Mouse (Mus musculus) ZHBTc4 (cell line): ENCODE measurements at regions not wholly inside any gene's neighbourhood (a gene's known extent, or its start where the extent isn't known, plus 50 kb on each side); places are given as distances from the start of the nearest gene placed in this dataset.
A peak's percentile ranks its signal among the peaks of the same experiment; 100 is the strongest.

Experiments used
- DNase-seq: peaks from one replicate; pipeline ENCODE4 v3.0.0-alpha.2; 2011; ENCODE audit warnings: low read depth, low spot score

DNA sequence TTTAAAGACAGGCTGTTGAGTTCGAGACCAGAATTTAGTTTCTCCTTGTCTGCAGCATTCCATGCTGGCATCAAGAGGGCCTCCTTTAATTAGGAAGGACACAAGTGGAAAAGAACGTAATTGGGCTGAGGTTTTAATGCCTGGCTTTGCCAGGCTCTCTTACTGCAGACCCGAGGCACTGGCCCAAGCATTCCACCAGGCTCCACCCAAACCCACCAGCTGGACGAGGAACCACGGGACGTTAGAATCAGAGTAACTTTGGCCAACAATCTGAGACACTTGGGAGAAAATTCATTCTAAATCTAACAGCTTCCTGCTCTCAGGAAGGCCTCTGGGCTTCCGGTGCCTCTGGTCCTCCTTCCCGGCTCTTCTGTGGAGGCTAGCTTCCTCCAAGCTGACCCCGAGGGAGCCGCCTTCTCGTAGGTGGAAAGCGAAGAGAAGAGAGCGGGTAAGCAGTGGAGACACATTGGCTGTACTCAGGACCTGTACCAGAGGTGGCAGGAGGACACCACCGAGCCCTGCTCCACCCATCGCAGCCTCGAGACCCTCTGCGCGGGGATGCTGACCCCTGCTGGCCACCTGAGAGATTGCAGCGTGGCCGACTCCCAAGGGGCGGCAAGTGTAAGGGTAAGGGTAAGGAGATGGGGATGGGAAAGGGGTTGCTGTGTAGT, 105.5 kb downstream of the Tmem17 start:
- DNase-seq: peak; percentile 94

DNA sequence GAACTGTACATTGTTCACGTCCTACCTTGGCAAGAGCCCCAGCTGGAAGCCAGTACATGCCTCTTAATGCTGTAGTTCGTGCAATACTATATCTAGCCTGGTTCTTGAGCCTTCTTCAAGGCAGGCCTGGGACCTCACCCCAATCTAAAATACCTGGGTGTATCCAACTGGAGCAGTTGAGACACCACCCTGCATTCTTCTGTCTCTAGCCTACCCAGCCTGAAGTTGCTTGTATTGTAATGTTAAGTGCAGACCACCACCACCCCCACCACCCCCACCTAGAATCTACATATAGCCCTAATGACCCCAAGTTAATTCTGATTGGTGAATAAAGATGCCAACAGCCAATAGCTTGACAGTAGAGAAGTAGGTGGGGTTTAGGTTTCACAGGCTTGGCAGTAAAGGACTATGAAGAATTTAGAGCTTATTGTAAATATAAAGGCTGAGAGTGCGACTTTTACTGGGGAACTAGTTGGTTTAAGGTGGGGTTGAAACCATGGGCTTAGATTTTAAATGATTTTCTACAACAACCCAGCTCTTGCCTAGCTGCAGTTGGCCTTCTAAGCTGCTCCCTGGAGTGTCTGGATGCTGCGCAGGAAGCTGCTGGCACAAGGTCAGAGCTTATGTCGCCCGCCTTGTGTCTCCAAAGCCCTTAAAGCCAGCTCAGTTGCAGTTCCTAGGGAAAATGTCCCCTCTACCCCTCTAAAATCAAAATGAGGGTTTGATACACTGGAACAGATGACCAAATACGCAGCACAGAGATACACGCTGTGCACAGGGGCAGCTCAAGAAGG, 109.2 kb downstream of the Tmem17 start:
- peak; percentile 97 for DNase-seq

DNA sequence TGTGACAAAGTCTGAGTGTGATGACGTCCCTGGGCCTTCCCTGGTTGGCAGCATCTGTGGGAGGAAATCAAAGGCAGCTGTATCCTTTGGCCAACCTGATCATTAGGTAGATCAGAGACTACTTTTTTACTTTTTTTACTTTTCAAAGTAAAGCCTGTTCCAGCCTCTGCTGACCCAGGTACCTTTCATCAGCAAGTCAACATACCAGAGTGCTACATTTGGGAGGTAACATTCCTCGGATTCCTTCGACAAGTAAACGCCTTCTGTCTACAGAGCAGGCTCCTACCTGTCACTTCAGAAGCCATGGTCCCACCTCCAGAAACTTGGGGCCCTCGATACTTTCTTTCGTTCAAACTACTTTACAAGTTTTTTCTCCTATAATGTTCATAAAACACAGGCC, 110.0 kb downstream of the Tmem17 start:
- DNase-seq: peak; percentile 84

DNA sequence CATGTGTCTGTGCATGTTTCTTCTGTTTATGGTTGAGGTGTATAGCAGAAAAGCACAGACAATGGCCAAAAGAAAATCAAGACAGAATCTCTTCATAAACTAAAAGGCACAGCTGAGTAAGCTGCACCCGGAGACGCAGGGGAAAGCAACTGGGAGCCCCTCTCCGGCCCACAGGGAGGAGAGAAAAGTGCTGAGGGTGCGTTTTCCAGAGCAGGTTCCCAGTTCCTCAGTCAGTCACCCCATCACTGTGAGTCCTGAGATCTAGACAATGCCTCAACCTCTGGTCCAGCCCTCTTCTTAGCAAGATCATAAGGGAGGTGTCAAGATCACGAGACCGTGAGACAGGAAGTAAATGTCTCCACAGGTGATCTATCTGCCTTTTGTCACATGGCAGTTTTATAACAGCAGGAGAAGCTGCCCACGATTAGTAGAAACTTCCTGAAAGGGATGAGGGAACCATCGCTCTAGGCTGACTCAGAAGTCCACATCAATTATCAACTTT, 110.7 kb downstream of the Tmem17 start:
- peak; percentile 71 for DNase-seq

DNA sequence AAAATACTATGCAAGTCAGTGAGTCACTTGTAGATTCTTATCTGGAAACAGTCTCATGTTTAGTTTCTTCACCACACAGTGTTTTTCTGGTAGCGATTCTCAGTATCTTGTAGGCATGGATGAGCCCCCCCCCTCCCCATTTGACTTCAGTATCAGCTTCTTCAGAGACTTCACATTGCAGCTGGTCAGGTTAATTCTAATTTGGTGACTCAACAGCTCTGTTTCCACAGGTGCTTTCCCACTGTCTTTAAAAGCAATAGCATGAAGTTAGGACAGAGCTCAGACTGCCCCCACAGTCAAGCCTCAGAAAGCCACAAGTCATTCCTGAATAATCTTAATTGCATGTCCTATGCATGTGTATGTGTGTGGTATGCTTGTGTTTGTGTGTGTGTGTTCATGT, 114.5 kb downstream of the Tmem17 start:
- DNase-seq: no peak

DNA sequence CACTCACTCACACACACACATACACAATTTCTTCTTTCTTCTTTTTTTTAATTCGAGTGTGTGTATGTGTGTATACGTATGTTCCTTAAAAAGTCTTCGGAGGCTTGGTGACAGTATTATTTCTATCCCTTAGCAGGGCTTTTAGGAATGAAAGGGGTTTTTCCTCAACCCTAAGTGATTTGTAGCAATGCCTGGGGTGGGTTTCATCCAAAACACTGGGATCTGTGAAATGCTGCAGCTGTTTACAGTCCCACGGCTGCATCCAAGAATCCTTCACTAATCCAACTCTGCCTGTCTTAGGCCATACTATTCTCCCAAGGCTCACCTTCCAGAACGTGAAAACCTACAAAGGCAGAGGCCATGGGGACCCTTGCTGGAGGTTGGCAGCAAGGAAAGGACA, 116.6 kb downstream of the Tmem17 start:
- no peak for DNase-seq

DNA sequence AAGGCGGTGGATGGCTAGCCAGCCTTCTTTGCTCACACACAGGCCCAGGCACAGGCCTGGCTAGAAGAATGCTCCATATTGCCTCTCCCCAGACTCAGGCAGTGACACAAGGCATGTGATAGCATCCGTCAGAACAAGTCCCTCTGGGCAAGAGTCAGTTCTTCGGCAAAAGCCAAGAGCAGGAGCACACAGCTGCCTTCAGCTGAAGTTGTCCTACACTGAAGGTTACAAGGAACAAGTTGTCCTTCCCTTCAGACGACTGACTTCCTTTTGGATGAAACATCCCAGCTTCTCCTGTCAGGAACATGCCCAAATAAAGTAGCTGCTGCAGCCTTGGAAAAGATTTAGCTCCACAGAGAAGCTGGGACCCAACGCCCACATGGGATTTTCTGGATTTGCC, 117.1 kb downstream of the Tmem17 start:
- DNase-seq: no peak

DNA sequence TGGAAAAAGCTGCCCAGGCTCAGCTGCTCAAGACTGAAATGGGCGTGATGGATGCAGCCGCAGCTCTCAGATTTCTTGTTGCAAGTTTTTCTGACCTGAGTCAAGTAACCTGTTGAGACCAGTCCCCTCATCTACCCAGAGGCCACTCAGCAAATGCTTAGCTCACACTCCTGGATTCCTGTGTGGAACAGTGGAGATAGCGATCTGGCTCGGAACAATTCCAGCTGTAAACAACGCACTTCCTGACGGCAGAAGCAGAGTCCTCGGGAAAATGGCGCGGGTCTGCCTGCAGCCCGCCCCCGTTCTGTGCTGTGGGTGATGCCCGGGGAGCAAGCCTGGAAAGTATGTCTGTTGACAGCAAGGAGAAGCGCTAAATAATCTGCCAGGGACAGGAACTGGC, 117.7 kb downstream of the Tmem17 start:
- peak; percentile 72 for DNase-seq

DNA sequence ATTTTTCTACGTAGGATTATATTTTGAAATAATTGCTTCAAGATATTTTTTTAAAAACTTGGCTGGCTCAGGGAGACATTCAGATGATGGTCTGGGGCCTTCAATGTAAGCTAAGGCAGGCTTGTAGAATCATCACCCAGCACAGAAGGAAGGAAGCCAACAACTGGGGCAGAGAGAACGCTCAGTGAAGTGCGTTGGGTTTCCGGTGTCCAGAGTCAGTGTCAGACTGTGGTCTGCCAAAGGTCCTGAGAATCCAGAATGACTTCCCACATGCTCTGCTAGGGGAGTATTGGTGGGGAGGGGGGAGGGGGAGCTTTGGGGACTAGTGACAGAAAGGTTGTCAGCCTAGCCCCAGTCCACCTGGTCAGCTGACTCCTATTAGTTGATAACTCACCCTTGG, 118.1 kb downstream of the Tmem17 start:
- no peak for DNase-seq

DNA sequence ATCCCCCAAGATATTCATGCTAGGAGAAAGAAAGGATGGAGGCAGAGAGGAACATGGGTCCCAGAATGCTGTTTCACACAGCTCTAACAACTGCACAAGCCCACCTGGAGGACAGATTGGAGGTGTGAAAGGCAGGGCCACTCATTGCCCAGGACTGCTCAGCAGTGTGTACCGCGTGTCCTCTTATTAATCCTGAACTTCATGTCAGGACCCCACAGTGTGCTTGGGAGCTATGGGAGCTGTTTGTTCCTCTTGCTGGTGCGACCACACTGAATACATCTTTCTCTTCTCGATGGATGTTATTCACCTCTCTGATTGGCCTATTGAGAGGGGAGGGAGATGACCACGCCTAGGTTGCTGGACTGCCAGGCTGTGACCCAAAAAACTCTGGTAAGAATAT, 119.1 kb downstream of the Tmem17 start:
- DNase-seq: no peak

DNA sequence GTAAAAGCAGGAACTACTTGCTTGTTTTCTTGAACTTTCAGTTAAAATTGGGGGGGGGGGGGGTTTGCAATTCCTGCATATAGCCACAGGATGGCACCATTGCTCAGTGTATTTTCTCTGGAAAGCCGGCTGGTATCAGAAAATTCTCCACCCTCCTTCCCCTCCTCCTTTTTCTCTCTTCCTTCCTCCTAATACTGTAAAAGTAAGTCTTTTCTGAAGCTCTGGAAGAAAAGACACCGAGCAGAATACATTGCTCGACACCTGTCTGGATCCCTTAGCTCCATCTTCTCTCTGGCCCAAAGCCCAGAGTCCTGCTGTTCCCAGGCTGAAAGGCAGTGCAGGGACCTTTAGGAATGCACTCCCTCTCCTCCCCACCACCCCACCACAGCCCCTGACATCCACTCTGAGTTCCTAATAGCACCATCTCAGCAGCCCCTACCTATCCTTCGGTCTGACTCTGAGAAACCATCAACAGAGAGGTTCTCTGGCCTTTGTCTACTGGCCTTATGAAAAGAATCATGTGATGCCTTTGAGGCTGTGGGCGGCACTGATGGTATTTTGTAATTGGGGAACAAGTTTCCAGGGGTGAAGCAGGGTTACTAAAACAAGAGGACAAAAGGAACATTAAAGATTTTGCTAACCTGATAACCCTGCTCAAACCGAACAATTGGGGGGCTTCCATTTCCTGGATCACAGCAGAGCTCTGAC, 119.9 kb downstream of the Tmem17 start:
- DNase-seq: peak; percentile 60

DNA sequence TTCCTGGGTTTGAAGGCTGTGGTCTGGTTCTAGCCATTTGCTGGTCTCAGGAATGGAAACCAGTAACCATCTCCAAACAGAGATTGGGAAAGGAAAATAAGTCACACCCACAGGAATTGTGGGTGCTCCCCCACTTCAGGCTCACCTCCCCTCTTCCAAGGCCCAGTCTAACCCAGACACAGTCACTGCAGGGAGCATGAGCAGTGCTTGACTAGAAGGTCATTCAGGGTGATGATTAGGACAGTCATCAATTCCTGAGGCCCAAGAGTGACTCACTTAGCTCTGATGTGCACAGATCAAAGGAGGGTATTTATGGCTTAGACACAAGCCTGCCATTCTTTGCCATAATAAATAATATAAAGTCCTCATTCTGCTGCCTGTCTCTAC, 120.4 kb downstream of the Tmem17 start:
- no peak for DNase-seq

DNA sequence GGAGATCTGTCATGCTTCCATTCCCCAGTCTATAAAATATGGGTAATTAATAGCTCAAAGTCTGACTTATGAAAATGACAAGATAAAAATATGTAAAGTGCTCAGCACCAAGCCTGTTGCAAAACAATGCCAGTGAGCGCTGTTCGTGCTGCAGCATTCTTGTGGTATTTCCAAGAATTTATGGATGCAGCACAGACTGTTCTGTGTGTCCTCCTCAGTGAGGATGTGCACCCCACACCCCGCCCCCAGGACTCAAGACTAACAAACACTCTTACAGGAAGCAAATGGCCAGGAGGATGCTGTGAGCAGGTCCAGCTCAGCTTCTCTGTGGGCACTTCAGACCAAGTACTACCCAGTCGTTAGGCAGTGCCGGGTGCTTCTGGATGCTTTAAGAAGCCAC, 121.1 kb downstream of the Tmem17 start:
- no peak for DNase-seq

DNA sequence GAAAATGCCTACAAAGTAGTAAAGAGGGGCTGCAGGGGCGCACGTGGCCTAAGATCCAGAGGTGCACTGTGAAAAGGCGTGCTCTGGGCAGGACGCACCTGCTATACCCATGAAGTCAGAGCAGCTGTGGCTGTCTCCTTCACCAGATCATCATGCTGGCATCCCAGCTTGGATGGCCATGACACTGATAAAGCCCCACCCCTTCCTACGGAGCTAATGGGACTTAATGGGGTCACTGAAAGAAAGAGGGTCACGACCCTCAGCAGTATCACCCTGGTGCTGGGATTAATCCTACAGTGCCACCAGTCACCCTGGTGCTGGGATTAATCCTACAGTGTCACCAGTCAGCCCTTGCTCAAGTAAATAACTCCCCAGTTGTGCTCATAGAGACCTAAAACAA, 122.1 kb downstream of the Tmem17 start:
- DNase-seq: no peak

DNA sequence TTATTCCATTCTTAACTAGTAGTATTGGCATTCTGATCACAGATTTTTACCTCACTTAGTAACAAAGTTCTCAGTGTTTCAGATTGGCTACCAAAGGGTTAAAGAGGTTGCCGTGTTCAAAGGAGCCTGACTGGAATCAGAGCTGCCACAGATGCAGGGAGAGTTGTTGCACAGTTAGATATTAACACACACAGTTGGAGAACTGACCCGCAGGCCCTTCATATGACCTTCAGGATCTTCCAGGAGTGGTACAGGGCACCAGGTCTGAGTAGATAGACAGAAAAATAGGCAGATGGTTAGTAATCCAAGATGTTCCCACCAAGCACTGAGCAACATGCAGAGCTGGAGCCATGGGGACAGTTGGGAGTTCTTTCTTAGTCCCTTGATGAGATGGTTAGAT, 123.1 kb downstream of the Tmem17 start:
- DNase-seq: no peak

DNA sequence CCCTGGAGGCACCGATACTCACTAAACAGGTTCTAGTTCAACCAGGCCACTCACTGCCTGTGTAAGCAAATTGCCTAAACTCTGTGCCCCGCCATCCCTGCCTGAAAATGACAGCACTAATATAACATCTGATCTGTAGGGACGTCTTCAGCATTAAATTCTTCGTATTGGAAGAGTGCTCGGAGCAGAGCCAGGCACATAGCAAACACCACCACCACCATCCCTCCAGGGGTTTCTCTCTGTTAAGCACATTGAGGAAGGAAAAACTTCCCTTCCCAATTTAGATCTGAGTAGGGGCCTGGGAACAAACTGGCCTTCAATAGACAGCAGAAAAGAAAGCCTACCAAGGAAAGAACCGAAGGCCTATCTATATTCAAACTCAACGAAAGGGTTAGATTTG, 124.4 kb downstream of the Tmem17 start:
- DNase-seq: no peak

DNA sequence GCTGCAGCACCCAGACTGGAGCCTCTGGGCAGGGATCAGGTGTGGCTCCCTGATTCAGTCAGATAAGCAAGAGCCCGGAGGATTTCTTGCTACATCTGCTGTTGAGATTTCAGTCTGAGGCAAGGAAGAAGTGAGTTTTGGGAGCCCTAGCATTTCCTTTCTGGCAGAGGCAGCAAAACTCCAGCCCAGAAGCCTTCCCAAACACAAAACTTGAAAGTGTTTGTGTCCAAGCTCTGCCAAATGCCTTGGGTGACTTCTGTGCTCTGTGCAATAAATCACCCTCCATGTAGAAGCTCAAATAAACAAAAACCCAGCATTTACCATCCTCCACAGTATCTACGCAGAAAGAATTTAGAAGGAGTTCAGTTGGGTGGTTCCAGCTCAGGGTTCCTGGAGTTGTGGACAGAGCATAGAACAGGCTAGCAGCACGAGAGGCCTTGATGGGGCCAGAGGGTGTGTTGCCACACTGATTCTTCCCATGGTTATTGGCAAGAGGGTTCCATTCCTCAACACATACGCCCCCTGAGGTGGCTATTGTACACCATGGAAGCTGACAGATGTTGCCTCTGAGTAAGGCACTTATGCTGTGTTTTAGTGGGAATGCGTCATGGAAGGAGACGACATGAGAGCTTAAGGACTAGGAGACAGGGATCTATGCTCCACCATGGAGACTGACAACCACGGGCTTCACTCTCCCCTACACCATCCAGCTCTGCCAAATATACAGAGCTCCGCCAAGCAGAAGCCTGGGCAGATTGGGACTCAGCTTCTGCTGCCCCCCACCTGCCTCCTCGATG, 125.1 kb downstream of the Tmem17 start:
- no peak for DNase-seq

DNA sequence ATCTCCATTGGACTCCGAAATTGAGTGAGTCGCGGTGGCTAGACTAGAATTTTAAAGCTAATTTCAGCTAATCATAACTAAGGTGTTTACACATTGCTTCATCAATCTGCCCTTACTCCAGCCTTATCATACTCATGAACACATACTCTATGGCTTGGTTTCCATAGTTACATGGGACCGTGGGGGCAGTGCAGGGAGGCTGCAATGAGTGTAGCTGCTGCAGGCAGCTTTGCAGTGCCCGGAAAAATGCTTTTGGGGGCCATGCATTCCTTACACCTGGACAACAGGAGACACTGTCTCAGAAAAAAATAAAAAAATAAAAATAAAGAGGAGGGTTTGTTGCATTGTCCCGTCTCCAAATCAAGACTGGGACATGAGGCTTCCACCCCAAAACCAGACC, 126.3 kb downstream of the Tmem17 start:
- DNase-seq: no peak

DNA sequence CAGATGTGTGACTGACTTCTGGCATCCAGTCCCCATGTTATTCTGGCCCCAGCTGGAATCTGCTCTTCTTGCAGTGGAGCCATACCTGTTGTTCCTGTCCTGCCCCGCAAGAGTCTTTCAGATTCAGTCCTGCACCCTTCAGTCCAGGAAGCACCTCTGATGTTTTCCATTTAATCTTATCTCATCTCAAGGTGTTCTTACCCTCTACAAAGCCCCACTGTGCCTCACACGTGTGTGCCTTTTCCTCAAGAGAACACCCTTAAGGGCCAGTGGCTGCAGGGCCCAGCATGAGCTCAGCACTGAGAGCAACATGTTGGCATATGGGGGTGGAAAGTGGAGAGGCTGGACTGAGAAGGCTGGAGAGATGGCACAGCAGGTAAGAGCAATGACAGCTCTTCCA, 126.8 kb downstream of the Tmem17 start:
- DNase-seq: no peak

DNA sequence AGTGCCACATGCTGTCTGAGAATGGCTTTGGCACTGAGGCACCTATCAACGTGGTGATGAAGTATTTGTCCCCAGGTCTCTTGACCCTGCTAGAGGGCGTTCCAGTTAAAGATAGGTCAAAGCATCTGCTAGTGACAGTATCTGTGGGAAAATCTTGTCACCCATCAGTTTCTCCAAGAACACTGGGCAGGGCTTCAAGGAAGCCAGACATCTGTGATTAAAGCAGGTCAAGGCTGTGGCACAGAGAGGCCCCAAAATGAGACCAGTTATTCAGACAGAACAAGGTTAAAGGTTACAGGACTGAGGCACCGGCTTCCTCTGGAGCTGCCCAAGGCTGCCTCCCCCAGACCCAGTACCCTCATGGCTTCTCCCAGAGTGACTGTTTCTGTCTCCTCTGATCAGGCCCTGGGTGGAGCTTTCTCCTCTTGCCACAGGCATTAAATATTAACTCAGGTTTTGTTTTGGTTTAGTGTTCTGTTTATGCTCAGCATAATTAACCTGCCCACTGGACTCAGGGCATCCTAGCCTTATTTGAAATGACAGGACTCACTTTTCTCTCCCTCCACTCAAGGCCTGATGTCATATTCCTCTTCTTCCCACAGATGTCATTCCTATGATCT, 128.6 kb downstream of the Tmem17 start:
- no peak for DNase-seq

DNA sequence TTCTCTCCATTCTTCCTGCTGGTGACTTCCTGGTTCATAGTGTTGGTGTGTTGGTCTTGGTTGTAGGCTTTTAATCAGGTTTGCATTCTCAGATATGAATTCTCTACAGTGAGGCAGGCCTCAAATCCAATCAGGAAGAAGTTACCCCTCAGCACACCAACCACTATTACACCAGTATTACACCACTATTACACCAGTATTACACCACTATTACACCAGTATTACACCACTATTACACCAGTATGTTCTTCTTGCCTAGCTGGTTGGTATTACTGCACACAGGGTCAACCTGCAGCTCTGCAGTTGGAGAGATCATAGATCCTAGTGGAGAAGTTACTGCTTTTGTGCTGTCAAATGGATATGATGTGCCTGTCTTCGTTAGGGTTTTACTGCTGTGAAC, 129.6 kb downstream of the Tmem17 start:
- no peak for DNase-seq
